Mouse (Mus musculus) heart, embryonic 12.5 days (tissue): ENCODE results near the gene Islr. TPM values are rescaled to one million over a fixed set of nuclear protein-coding genes. Genes with fewer than 3 reads are reported as not detected.

Experiments used
- microRNA-seq: library from miRNA; unstranded; fragments of <30 nt; microRNA quantifications from one replicate; pipeline ENCODE4, GENCODE M21; 2017
- polyA plus RNA-seq: library from polyadenylated mRNA; unstranded; fragments of >200 nt; fragmentation: Nextera tagmentation; extraction: Ambion mirVana; gene quantifications from 2 replicates; pipeline ENCODE4 v1.2.1, GENCODE M21; 2016

Islr gene
- polyA plus RNA-seq, 1 experiment from 2014 or later: 8.5 TPM

Small RNA genes lying within 50 kb of the gene (microRNA-seq; reads per million reads assigned to microRNA genes)
- gene Mir6385: not detected

Other genes starting within 250 kb of the Islr start
- gene Cyp11a1, start 197.9 kb downstream of the Islr start, polyA plus RNA-seq: not detected in 2 replicates
- gene Stra6, start 140.5 kb downstream of the Islr start, polyA plus RNA-seq: 0.78 and 1.00 TPM in 2 replicates
- not detected in 2 replicates for gene Ccdc33, start 85.5 kb downstream of the Islr start, polyA plus RNA-seq
- gene Islr2, start within 50 bp of the Islr start, polyA plus RNA-seq: 0.05 TPM in 1 of 2 replicates, not detected in the other
- gene Pml, start 45.5 kb upstream of the Islr start, polyA plus RNA-seq: 15.2 and 15.5 TPM in 2 replicates
- gene Stoml1, start 48.9 kb upstream of the Islr start, polyA plus RNA-seq: 24.0 and 24.7 TPM in 2 replicates
- 57.4 and 62.4 TPM in 2 replicates for gene Loxl1, start 108.9 kb upstream of the Islr start, polyA plus RNA-seq
- not detected in 2 replicates for gene Tbc1d21, start 166.1 kb upstream of the Islr start, polyA plus RNA-seq